Mouse (Mus musculus): ENCODE data around the gene Zfp961. TPM values are rescaled to one million over a fixed set of nuclear protein-coding genes. Genes with fewer than 3 reads are reported as not detected.
"Not testable (repeated sequence)": the region's sequence is repeated elsewhere in the genome, so short reads cannot be mapped to it uniquely, and the experiment has no call there.

Zfp961 gene
- 27.3 and 27.7 TPM in 2 replicates for polyA plus RNA-seq (2016; fragmentation: Nextera tagmentation; extraction: Ambion mirVana)

GRCm38 (mm10) chr8:71950482-71951221 lies at the start of gene Zfp961:
Zfp961 (plus strand) TSS chr8:71951038.
- DNase-seq (ENCODE audit: low spot score) = peak; percentile 95
- Histone ChIP-seq H3K36me3 (replicated peaks) (peaks cover 30% of the 10 kb centered on the region), H3K4me3 (peak within 1 kb of the TSS; percentile 85), H3K9me3 (peaks cover 24% of the 10 kb centered on the region), H3K27ac (replicated peaks) (peak within 1 kb of the TSS; percentile 90), H3K4me1 (peaks cover 16% of the 10 kb centered on the region), H3K27me3 (replicated peaks; ENCODE audit: low read depth, poor library complexity, severe bottlenecking) (no peaks in the 10 kb centered on the region)
- 4% methylated on average over 34 of the region's 34 CpGs for WGBS

DNA sequence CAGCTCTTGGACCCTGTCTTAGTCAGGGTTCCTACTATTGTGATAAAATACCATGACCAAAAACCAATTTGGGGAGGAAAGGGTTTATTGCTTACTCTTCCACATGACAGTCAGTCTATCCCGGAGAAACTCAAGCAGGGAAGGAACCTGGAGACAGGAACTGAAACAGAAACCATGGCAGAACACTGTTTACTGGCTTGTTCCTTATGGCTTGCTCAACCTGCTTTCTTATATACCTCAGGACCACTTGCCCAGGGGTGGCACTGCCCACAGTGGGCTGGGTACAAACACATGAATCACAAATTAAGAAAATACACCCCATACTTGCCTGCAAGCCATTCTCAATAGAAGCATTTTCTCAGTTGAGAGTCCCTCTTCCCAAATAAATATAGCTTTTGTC lies 47.8 kb upstream of the Zfp961 start:
- H3K4me3 ChIP-seq; H3K9me3 ChIP-seq; H3K36me3 ChIP-seq (replicated peaks); H3K4me1 ChIP-seq; H3K27ac ChIP-seq (replicated peaks); H3K27me3 ChIP-seq (replicated peaks; ENCODE audit: low read depth, poor library complexity, severe bottlenecking); DNase-seq (ENCODE audit: low spot score): not testable (repeated sequence)
- 83% methylated on average over 1 of the region's 1 CpGs for WGBS

DNA sequence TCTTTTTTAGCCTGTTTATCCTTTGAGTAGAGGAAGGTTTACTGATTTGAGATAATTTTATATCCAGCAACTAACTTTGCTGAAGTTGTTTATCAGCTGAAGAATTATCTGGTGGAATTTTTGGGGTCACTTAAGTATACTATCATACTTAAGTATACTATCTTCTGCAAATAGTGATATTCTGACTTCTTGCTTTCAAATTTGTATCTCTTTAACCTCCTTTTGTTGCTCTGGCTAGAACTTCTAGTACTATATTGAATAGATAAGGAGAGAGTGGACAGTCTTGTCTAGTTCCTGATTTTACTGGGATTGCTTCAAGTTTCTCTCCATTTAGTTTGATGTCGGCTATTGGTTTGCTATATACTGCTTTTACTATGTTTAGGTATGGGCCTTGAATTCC lies 44.0 kb upstream of the Zfp961 start:
- WGBS = 98% methylated on average over 1 of the region's 1 CpGs
- Histone ChIP-seq H3K27me3 (replicated peaks; ENCODE audit: low read depth, poor library complexity, severe bottlenecking) (no peaks in the 10 kb centered on the region), H3K4me3 (no peak overlapping the region), H3K4me1 (peaks cover 4% of the 10 kb centered on the region; the same call in 1 of the 2 replicates), H3K9me3 (no peaks in the 10 kb centered on the region; the same call in 1 of the 2 replicates), H3K27ac (replicated peaks) (no peak overlapping the region), H3K36me3 (replicated peaks) (no peaks in the 10 kb centered on the region)
- no peak for DNase-seq (ENCODE audit: low spot score)

- Histone ChIP-seq H3K9me3 (no peaks in the 10 kb centered on the region), H3K4me1 (peaks cover 4% of the 10 kb centered on the region; the same call in 1 of the 2 replicates), H3K27me3 (replicated peaks; ENCODE audit: low read depth, poor library complexity, severe bottlenecking) (no peaks in the 10 kb centered on the region), H3K4me3 (peak overlapping the region; percentile 77), H3K36me3 (replicated peaks) (peaks cover 3% of the 10 kb centered on the region; the same call in 1 of the 2 replicates), H3K27ac (replicated peaks) (peak overlapping the region; percentile 99)
- WGBS = 95% methylated on average over 5 of the region's 5 CpGs
- DNase-seq (ENCODE audit: low spot score) = no peak
Measured at GRCm38 (mm10) chr8:71907798-71908257, 43.0 kb upstream of the Zfp961 start.

- no peaks in the 10 kb centered on the region for H3K9me3 ChIP-seq
- peak; percentile 89 for DNase-seq (ENCODE audit: low spot score)
- H3K27ac ChIP-seq (replicated peaks) = peak within 1 kb of the TSS; percentile 99
- peaks cover 9% of the 10 kb centered on the region for H3K36me3 ChIP-seq (replicated peaks)
- H3K27me3 ChIP-seq (replicated peaks; ENCODE audit: low read depth, poor library complexity, severe bottlenecking) = no peaks in the 10 kb centered on the region
- WGBS = 5% methylated on average over 47 of the region's 47 CpGs
- peaks cover 4% of the 10 kb centered on the region; the same call in 1 of the 2 replicates for H3K4me1 ChIP-seq
- peak within 1 kb of the TSS; percentile 77 for H3K4me3 ChIP-seq
Measured at GRCm38 (mm10) chr8:71908309-71909261, 42.3 kb upstream of the Zfp961 start, which contains the start of the genes Zfp882 and Zfp617. Zfp882 (plus strand) TSS chr8:71908608. Zfp617 (plus strand) TSS chr8:71908635.

- Histone ChIP-seq H3K27ac (replicated peaks) (no peak overlapping the region), H3K27me3 (replicated peaks; ENCODE audit: low read depth, poor library complexity, severe bottlenecking) (no peaks in the 10 kb centered on the region), H3K4me1 (peaks cover 4% of the 10 kb centered on the region; the same call in 1 of the 2 replicates), H3K4me3 (no peak overlapping the region), H3K36me3 (replicated peaks) (peaks cover 43% of the 10 kb centered on the region), H3K9me3 (0 out of 2 replicates have a peak, but pooled peaks cover 2% of the 10 kb centered on the region)
- WGBS = 81% methylated on average over 2 of the region's 2 CpGs
- DNase-seq (ENCODE audit: low spot score) = no peak
Measured at GRCm38 (mm10) chr8:71912286-71912685, 38.6 kb upstream of the Zfp961 start.

DNA sequence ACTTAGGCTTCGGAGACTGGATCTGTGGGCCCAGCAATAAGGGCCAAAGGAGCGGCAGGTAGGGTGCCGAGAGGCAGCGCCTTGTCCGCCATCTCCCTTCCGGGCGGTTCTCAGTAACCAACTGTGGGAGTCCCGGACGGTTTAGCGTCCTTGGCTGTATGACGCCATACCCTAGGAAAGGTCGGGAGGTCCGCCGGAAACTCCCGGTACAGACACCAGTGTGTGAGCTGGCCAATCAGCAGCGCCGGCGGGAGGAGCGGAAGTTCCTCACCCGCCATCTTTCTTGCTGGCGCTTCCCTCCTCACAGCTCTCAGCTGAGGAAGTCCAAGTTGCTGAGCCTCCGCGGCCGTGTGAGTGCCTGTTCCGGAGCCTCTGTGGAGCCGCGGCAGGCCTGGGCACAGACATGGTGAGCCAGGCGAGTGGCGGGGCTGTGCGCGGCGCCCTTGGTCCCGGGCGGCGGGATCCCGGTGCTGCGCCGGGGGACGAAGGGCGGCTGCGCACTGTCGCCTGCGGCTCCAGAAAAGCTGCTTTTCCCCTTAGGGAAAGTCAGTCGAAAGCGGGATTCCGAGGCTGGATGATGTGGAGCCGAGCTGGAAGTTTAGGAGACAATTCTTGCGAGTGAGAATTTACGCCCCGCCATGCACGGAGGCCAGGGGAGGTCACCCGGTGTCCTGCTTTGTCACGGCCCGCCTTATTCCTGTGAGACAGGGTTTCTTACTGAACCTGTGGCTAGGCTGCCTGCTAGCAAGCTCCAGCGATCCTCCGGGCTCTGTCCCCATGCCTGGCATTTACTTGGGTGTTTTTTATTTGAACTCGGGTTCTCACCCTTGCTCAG lies 28.1 kb upstream of the Zfp961 start:
- H3K9me3 ChIP-seq = no peaks in the 10 kb centered on the region

GRCm38 (mm10) chr8:71925791-71926190 lies 25.0 kb upstream of the Zfp961 start:
- H3K36me3 ChIP-seq (replicated peaks) = peaks cover 56% of the 10 kb centered on the region
- no peak for DNase-seq (ENCODE audit: low spot score)

More for the DNA sequence above, 28.1 kb upstream of the Zfp961 start:
- peaks cover 39% of the 10 kb centered on the region for H3K36me3 ChIP-seq (replicated peaks)
- no peaks in the 10 kb centered on the region for H3K27me3 ChIP-seq (replicated peaks; ENCODE audit: low read depth, poor library complexity, severe bottlenecking)
- WGBS = under 1% methylated on average over 57 of the region's 57 CpGs
- peaks cover 6% of the 10 kb centered on the region for H3K4me1 ChIP-seq
- peak overlapping the region; percentile 96 for H3K27ac ChIP-seq (replicated peaks)
- peak overlapping the region; percentile 70 for H3K4me3 ChIP-seq
- DNase-seq (ENCODE audit: low spot score) = peak; percentile 96

GRCm38 (mm10) chr8:71926551-71926950 lies 24.3 kb upstream of the Zfp961 start:
- DNase-seq (ENCODE audit: low spot score) = no peak
- H3K27ac ChIP-seq (replicated peaks) = no peak overlapping the region
- H3K36me3 ChIP-seq (replicated peaks) = peaks cover 63% of the 10 kb centered on the region
- no peaks in the 10 kb centered on the region for H3K27me3 ChIP-seq (replicated peaks; ENCODE audit: low read depth, poor library complexity, severe bottlenecking)
- no peak overlapping the region for H3K4me3 ChIP-seq
- H3K4me1 ChIP-seq = peaks cover 6% of the 10 kb centered on the region
- H3K9me3 ChIP-seq = peaks cover 3% of the 10 kb centered on the region; the same call in 1 of the 2 replicates
- WGBS = 97% methylated on average over 3 of the region's 3 CpGs

More at GRCm38 (mm10) chr8:71925791-71926190, 25.0 kb upstream of the Zfp961 start:
- Histone ChIP-seq H3K4me1 (peaks cover 6% of the 10 kb centered on the region), H3K27ac (replicated peaks) (no peak overlapping the region), H3K27me3 (replicated peaks; ENCODE audit: low read depth, poor library complexity, severe bottlenecking) (no peaks in the 10 kb centered on the region), H3K4me3 (no peak overlapping the region), H3K9me3 (no peaks in the 10 kb centered on the region)
- WGBS = 96% methylated on average over 5 of the region's 5 CpGs

GRCm38 (mm10) chr8:71927779-71928178 lies 23.1 kb upstream of the Zfp961 start:
- Histone ChIP-seq H3K36me3 (replicated peaks) (peaks cover 68% of the 10 kb centered on the region), H3K9me3 (peaks cover 7% of the 10 kb centered on the region; the same call in 1 of the 2 replicates), H3K4me3 (no peak overlapping the region), H3K27ac (replicated peaks) (no peak overlapping the region), H3K27me3 (replicated peaks; ENCODE audit: low read depth, poor library complexity, severe bottlenecking) (no peaks in the 10 kb centered on the region), H3K4me1 (peaks cover 6% of the 10 kb centered on the region)
- no peak for DNase-seq (ENCODE audit: low spot score)

DNA sequence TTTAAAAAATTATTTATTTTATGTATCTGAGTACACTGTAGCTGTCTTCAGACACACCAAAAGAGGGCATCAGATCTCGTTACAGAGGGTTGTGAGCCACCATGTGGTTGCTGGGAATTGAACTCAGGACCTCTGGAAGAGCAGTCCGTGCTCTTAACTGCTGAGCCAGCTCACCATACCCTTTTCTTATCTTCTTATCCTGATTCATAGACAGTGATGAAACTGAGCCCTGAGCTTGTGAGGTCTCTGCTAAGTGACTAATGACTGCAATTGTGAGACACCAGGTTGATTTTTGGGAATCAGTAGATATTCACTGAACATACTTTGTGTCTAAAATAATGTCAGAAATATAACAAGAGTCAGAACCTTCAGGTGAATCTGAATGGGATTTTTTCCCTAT lies 12.8 kb upstream of the Zfp961 start:
- peaks cover 17% of the 10 kb centered on the region for H3K36me3 ChIP-seq (replicated peaks)
- DNase-seq (ENCODE audit: low spot score); H3K4me3 ChIP-seq; H3K27ac ChIP-seq (replicated peaks); H3K4me1 ChIP-seq; H3K27me3 ChIP-seq (replicated peaks; ENCODE audit: low read depth, poor library complexity, severe bottlenecking): not testable (repeated sequence)
- peaks cover 16% of the 10 kb centered on the region; the same call in 1 of the 2 replicates for H3K9me3 ChIP-seq
- WGBS = 86% methylated on average over 2 of the region's 2 CpGs

All from embryonic facial prominence, embryonic 10.5 days (tissue).